In genomic region chr9:41951472-41952129, GRCm38 (mm10) we compare ENCODE assay signal across 7 mouse cellular contexts.
DNase-seq lines count a peak whose midpoint lies in the region; ATAC-seq and TF ChIP-seq lines count a peak whose summit lies in the region.

No protein-coding gene starts in this region.

- 14% methylated on average over 16 of the region's 16 CpGs for WGBS in embryonic facial prominence, embryonic 12.5 days
- 8% methylated on average over 16 of the region's 16 CpGs for WGBS in intestine, embryonic 15.5 days
- 8% methylated on average over 16 of the region's 16 CpGs for WGBS in midbrain, postnatal 0 days

- H3K27ac ChIP-seq in embryonic facial prominence, embryonic 12.5 days, result peak overlapping the region; percentile 98
- peak overlapping the region; percentile 91 for H3K27ac ChIP-seq in intestine, embryonic 15.5 days
- peak overlapping the region; percentile 90 for H3K27ac ChIP-seq in midbrain, postnatal 0 days (ENCODE audit: low read depth, low read length)

- H3K36me3 ChIP-seq in embryonic facial prominence, embryonic 12.5 days, result no peaks in the 10 kb centered on the region
- no peaks in the 10 kb centered on the region for H3K36me3 ChIP-seq in intestine, embryonic 15.5 days
- no peaks in the 10 kb centered on the region for H3K36me3 ChIP-seq in midbrain, postnatal 0 days (ENCODE audit: insufficient read depth, low read length)

- peak overlapping the region; percentile 37 for H3K4me3 ChIP-seq in embryonic facial prominence, embryonic 12.5 days
- peak overlapping the region; percentile 42 for H3K4me3 ChIP-seq in intestine, embryonic 15.5 days (replicated peaks)
- peak overlapping the region; percentile 35 for H3K4me3 ChIP-seq in midbrain, postnatal 0 days (ENCODE audit: low read depth, low read length)

- peaks cover 35% of the 10 kb centered on the region for H3K4me1 ChIP-seq in embryonic facial prominence, embryonic 12.5 days
- H3K4me1 ChIP-seq in intestine, embryonic 15.5 days (replicated peaks), result peaks cover 22% of the 10 kb centered on the region
- peaks cover 21% of the 10 kb centered on the region for H3K4me1 ChIP-seq in midbrain, postnatal 0 days (ENCODE audit: insufficient read depth, low read length)

- peak overlapping the region; percentile 54 for H3K4me2 ChIP-seq in embryonic facial prominence, embryonic 12.5 days (replicated peaks)
- peak overlapping the region; percentile 87 for H3K4me2 ChIP-seq in intestine, embryonic 15.5 days (replicated peaks)
- peak overlapping the region; percentile 62 for H3K4me2 ChIP-seq in midbrain, postnatal 0 days (ENCODE audit: low read depth, low read length, poor library complexity, severe bottlenecking)

- no peaks in the 10 kb centered on the region for H3K9me3 ChIP-seq in embryonic facial prominence, embryonic 12.5 days
- H3K9me3 ChIP-seq in intestine, embryonic 15.5 days, result no peaks in the 10 kb centered on the region
- H3K9me3 ChIP-seq in midbrain, postnatal 0 days (ENCODE audit: low read length), result no peaks in the 10 kb centered on the region

- H3K9ac ChIP-seq in embryonic facial prominence, embryonic 12.5 days, result peak overlapping the region; percentile 59
- peak overlapping the region; percentile 59 for H3K9ac ChIP-seq in intestine, embryonic 15.5 days
- peak overlapping the region; percentile 55 for H3K9ac ChIP-seq in midbrain, postnatal 0 days (replicated peaks; ENCODE audit: low read length, poor library complexity, severe bottlenecking)

- no peak for TF ChIP-seq CTCF in midbrain, postnatal 0 days (IDR thresholded peaks at IDR 0.05)

- peak; percentile 73 for DNase-seq in right cerebral cortex, postnatal 4 days
- DNase-seq in right cerebral cortex, adult 2 months (ENCODE audit: low spot score in 2 of 2), result no peak
- DNase-seq in midbrain, postnatal 0 days (ENCODE audit: low spot score), result peak; percentile 79
- no peak for DNase-seq in layer of hippocampus, adult 9-11 months
- no peak for DNase-seq in retina, embryonic 14.5 days (ENCODE audit: low spot score)

- no peaks in the 10 kb centered on the region for H3K27me3 ChIP-seq in embryonic facial prominence, embryonic 12.5 days
- no peaks in the 10 kb centered on the region for H3K27me3 ChIP-seq in intestine, embryonic 15.5 days (replicated peaks)
- H3K27me3 ChIP-seq in midbrain, postnatal 0 days (ENCODE audit: insufficient read depth, low read length), result no peaks in the 10 kb centered on the region

- peak; percentile 12; the same call in 1 of the 2 replicates for ATAC-seq in embryonic facial prominence, embryonic 12.5 days (ENCODE audit: insufficient number of reproducible peaks, insufficient read depth, low FRiP score, low TSS enrichment)
- peak; percentile 52 for ATAC-seq in intestine, embryonic 15.5 days
- peak; percentile 74 for ATAC-seq in midbrain, postnatal 0 days (ENCODE audit: low FRiP score)

Comparison
In these comparisons a context has a peak if more than half of its experiments do, and no peak if none do; other contexts are left out.
1. DNase-seq: peak in right cerebral cortex, postnatal 4 days (single experiment) and midbrain, postnatal 0 days (single experiment); none in right cerebral cortex, adult 2 months (0 of 2), layer of hippocampus, adult 9-11 months (single experiment) and retina, embryonic 14.5 days (single experiment).
2. ATAC-seq: peak in every context shown above with its lines; median percentile 74 in midbrain, postnatal 0 days; 52 in intestine, embryonic 15.5 days; 12 in embryonic facial prominence, embryonic 12.5 days.
3. Peak in every context shown above with its lines, with median percentiles within 50 percentile points of each other: H3K27ac ChIP-seq, H3K4me2 ChIP-seq, H3K4me3 ChIP-seq and H3K9ac ChIP-seq.